Mouse (Mus musculus) testis, postnatal 14 days (tissue): ENCODE data around the gene Pou6f2.
A peak's percentile ranks its signal among the peaks of the same experiment; 100 is the strongest.

Experiments
- DNase-seq: peaks from one replicate; pipeline ENCODE4 v3.0.0; 2021; ENCODE audit warnings: low spot score

The Pou6f2 gene

GRCm38 (mm10) chr13:18397586-18397985 lies at the start of gene Pou6f2:
Pou6f2 (minus strand) TSS chr13:18397686.
- no peak for DNase-seq

DNA sequence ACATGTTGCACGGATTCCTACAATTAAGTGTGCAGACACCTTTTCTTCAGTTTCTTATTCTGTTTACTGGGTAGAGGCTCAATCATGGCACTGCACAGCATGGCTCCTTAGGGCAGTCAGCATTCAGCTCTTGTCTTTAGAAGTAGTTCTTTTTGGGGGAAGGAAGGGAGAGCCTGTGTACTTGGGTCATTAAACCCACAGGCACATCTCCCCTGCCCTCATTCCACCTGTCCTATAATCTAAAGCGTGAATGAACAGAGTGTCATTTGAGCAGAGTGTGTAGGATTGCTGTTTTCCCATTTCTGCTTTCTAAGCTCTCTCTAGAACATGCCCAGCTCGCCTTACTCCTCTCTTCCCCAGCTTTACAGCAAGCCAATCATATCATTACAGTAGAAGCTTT lies 42.4 kb upstream of the Pou6f2 start:
- DNase-seq: no peak

DNA sequence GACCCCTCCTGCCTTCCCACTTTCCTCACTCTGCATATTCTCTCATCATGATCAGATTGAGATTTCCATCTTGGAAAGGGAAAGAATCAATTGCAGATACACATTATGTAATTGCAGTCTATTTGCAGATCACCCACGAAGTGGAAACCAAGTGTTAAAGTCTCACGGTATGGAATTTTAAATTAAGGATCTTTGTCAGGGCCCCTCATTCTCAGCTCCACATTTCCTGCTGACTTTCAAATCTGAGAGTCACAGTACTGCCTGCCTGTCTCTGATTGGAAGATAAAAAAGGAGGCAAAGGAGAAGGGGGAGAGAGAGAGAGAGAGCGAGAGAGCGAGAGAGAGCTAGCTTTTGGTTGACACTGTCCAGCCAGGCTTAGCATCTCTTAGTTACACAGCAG lies 9.8 kb downstream of the Pou6f2 start:
- no peak for DNase-seq

DNA sequence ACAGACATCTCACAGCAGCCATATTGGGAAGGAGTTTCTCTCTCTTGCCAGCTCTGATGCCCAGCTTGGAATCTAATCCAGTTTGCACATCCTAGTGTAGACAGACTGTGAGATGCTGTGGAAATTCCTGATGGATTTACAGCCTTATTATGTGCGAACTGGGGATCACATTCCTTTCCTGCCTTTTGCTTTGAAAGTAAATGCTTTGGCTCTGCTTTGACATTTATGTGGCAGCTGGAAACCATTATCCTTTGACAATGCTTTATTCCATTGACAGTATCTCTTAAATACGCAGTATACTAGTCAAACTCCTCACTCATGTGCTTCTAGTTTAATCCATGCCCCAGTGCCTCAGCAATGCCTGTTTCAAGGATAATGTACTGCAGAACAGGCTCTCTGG lies 34.1 kb downstream of the Pou6f2 start:
- DNase-seq: no peak

- no peak for DNase-seq
Observed at GRCm38 (mm10) chr13:18344580-18345333, 52.7 kb downstream of the Pou6f2 start.

- no peak for DNase-seq
Observed at GRCm38 (mm10) chr13:18338910-18339501, 58.5 kb downstream of the Pou6f2 start.

GRCm38 (mm10) chr13:18338022-18338421 lies 59.5 kb downstream of the Pou6f2 start:
- peak; percentile 24 for DNase-seq

DNA sequence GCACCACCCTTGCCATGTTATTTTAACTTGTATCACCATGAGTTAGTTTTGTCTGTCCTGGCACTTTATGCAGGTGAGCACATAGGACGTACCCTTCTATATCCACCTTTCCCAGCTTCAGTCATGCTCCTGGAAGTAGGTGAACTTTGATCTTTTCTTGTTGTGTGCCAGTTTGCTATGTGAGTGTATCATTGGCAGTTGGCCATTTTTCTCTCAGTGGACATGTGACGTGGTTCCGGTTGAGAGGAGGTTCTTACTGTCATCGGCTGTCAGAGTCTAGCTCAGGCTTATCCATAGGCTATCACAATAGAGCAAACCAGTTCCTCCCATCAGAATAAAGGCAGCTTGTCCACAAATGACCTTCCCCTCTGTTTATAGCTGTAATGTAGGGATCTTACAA lies 63.5 kb downstream of the Pou6f2 start:
- DNase-seq: no peak

DNA sequence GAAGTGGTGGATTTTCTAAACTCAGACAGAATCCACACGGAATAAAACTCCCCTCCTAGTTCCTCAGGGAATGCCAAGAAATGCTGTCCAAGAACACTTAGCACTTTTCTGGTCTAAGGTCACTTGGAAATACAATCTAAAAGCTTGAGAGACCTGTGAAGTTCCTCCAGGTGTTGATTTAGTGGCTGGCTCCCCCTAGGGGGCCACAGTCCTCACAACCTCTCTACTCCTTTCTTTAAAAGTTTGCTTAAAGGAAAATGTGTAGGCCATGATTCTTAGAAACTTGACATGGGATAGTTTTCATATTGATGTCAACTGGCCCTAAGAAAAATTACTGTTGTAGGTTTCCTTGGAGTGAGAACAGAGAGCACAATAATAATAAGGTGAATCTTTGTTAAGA lies 64.9 kb downstream of the Pou6f2 start:
- no peak for DNase-seq

GRCm38 (mm10) chr13:18323980-18324678 lies 73.4 kb downstream of the Pou6f2 start:
- DNase-seq: no peak

GRCm38 (mm10) chr13:18323407-18323806 lies 74.1 kb downstream of the Pou6f2 start:
- DNase-seq: no peak

DNA sequence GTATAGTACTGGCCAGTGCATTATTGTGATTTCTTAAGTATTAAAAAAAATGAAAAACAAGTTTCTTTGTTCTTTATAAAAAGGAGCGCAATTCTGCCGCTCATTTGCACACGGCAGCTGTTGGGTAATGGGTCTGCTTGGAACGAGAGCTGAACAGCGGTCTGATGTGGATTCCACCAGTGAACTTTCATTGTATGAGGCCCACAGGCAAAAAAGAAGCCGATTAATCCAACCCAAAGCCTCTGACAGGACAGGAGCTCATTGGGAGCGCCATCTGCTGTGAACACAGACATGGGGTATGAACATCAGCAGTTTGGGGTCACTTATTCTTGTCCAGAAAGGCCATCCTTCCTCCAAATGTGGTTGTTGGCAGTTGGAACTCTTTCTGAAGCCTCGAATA lies 84.9 kb downstream of the Pou6f2 start:
- no peak for DNase-seq

DNA sequence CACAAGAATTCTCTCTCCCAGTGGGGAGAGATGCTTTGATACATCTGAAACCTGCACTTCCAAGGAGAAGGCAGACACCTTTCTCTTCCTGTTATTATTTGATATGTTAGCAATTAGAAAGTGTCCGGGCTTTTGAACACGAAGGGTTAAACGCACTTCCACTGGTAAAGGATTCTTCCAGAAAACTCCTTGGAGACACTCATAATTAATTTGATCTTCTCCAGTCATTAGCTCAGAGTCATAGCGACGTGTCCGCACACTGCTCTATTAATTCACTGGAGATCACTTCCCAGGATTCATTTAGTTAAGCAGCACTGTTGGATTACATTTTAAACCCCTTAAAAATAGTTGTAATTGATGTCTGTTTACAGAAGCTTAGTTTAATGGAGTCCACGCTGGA lies 88.5 kb downstream of the Pou6f2 start:
- DNase-seq: no peak

DNA sequence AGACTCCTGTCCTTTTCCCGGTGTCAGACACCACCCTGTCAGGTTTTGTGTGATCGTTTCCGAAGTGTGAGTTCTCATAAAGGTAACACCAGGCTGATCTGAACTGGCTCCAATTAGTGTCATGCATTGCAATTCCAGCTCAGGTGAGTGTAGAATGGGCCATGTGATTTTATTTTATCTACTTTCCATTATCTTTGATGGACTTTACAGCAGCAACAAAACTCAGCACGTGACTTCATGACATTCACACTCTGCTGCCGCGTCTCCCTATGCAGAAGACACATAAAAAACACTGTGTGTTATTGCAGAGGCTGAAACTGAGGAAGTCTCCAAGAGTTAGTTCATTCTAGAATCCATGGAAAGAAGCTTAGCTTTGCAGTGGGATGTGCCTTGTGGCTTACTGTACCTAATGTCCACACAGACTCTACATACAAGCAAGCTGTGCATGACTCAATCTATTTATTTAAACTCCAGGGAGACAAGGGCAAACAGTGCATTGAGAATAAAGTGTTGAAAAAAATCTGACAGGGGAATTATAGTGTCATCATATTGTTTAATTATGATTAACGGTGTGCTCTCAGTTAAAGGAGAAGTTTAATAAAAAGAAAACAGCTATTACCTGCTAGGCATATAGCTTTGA lies 90.9 kb downstream of the Pou6f2 start:
- no peak for DNase-seq

GRCm38 (mm10) chr13:18299966-18300365 lies 97.5 kb downstream of the Pou6f2 start:
- no peak for DNase-seq

DNA sequence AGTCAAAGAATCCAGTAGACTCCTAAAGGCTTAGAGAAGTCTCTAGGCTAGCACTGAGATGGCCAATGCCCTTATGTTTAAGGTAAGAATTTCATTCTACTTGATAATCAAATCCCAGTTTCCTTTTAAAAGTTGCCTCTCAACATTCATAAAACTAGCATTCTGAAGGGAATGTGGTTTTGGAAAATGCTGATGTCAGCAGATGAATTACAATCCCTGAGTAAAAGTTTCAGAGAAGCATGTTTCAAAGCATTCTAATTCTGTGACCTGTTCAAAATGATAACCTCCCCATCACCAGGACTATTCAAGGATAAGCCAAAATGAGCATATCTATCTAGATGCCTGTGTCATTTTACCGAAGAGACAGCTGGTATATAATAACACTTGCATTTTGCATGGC lies 104.0 kb downstream of the Pou6f2 start:
- no peak for DNase-seq

- DNase-seq: no peak
Observed at GRCm38 (mm10) chr13:18290253-18290914, 107.1 kb downstream of the Pou6f2 start.

GRCm38 (mm10) chr13:18287536-18287935 lies 110.0 kb downstream of the Pou6f2 start:
- no peak for DNase-seq

DNA sequence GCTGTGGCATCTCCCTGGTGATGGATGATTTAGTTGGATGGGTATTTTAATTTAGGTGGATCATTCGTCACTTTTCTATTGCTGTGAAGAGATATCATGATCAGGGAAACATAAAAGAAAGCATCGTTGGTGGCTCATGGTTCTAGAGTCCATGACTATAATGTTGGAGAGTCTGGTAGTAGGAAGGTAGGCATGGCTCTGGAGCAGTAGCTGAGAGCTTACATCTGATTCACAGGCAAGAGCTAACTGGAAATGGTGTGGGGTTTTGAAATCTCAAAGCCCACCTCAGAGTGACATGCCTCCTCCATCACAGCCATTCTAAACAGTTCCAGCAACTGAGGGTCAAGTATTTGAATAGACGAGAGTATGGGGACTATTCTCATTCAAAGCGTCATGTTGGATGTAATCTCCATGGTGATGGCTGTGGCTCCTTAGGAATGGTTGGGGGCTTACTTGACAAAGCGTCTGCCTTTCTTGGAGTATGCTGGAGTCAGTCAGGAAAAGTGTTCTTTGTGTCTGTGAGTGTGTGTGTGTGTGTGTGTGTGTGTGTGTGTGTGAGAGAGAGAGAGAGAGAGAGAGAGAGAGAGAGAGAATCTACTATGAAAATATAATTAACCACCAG lies 115.0 kb downstream of the Pou6f2 start:
- DNase-seq: no peak

DNA sequence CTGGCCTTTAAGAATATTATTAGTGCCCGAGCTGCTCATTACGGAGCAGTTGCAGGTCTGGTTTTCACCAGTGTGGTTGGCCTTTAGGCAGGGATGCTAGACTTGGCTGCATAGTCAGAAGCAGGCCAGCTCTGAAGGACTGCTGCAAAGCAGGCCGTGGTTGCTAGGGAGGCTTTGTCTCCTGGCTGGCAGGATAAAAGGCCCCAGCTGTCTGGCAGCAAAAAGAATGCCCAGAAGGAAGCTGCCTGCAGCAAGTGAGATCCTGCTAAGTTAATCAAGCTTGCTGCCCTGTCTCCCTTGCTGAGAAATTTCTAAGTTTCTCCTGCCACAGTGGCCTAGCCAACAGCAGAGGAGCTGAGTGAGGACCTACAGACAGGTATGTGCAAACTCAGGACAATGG lies 116.4 kb downstream of the Pou6f2 start:
- no peak for DNase-seq

DNA sequence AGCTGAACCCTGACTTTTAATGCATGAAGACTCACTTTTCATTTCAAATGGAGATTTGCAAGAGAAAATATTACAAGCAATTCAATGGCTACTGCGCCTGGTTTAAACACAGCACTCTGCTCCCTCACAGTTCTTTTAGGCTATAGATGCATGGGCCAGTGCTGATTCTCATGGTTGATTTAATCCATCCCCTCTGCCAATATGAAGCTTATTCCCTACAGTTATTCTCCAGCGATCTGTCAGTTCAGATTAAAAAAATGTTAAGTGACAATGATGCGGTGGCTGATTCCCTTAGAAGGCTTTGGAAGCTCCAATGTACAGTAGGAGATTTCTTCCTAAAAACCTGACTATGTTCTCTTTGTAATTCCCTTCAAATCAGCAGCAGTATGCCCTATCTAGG lies 144.4 kb downstream of the Pou6f2 start:
- no peak for DNase-seq
